Mouse (Mus musculus) lung, postnatal 36 days (tissue): Measurements from ENCODE around the gene Fancl.
A peak's percentile ranks its signal among the peaks of the same experiment; 100 is the strongest.
"Not testable (repeated sequence)": the region's sequence is repeated elsewhere in the genome, so short reads cannot be mapped to it uniquely, and the experiment has no call there.

Experiments used
- DNase-seq: peaks from one replicate; pipeline ENCODE4 v3.0.0; 2022; ENCODE audit warnings: mixed read lengths

Fancl gene

GRCm38 (mm10) chr11:26385971-26386370 lies at the start of gene Fancl:
Fancl (plus strand) TSS chr11:26386135.
- DNase-seq, result no peak

GRCm38 (mm10) chr11:26336848-26337247 lies 49.1 kb upstream of the Fancl start:
- DNase-seq, result no peak

GRCm38 (mm10) chr11:26370176-26370575 lies 15.8 kb upstream of the Fancl start:
- not testable (repeated sequence) for DNase-seq

- not testable (repeated sequence) for DNase-seq
Measured at GRCm38 (mm10) chr11:26371980-26372379, 14.0 kb upstream of the Fancl start.

- no peak for DNase-seq
Measured at GRCm38 (mm10) chr11:26374132-26374531, 11.8 kb upstream of the Fancl start.

- DNase-seq, result no peak
Measured at GRCm38 (mm10) chr11:26378074-26378473, 7.9 kb upstream of the Fancl start.

- DNase-seq, result no peak
Measured at GRCm38 (mm10) chr11:26381499-26381898, 4.4 kb upstream of the Fancl start.

GRCm38 (mm10) chr11:26386678-26387077 lies 743 bp downstream of the Fancl start:
- no peak for DNase-seq

GRCm38 (mm10) chr11:26387087-26387611 lies 1.2 kb downstream of the Fancl start:
- DNase-seq, result peak; percentile 93

- no peak for DNase-seq
Measured at GRCm38 (mm10) chr11:26395561-26395960, 9.6 kb downstream of the Fancl start.

GRCm38 (mm10) chr11:26412972-26413371 lies 27.0 kb downstream of the Fancl start:
- DNase-seq, result no peak

- no peak for DNase-seq
Measured at GRCm38 (mm10) chr11:26421472-26421871, 35.5 kb downstream of the Fancl start.

- DNase-seq, result no peak
Measured at GRCm38 (mm10) chr11:26434229-26434628, 48.3 kb downstream of the Fancl start.

GRCm38 (mm10) chr11:26437818-26438217 lies 51.9 kb downstream of the Fancl start:
- DNase-seq, result no peak

GRCm38 (mm10) chr11:26441121-26441520 lies 55.2 kb downstream of the Fancl start:
- DNase-seq, result no peak

- no peak for DNase-seq
Measured at GRCm38 (mm10) chr11:26444374-26444773, 58.4 kb downstream of the Fancl start.

GRCm38 (mm10) chr11:26449789-26450188 lies 63.9 kb downstream of the Fancl start:
- no peak for DNase-seq

- no peak for DNase-seq
Measured at GRCm38 (mm10) chr11:26450636-26451035, 64.7 kb downstream of the Fancl start.

GRCm38 (mm10) chr11:26451228-26451627 lies 65.3 kb downstream of the Fancl start:
- no peak for DNase-seq

GRCm38 (mm10) chr11:26452693-26453092 lies 66.8 kb downstream of the Fancl start:
- peak; percentile 4 for DNase-seq

- no peak for DNase-seq
Measured at GRCm38 (mm10) chr11:26454081-26454480, 68.1 kb downstream of the Fancl start.

- DNase-seq, result peak; percentile 16
Measured at GRCm38 (mm10) chr11:26477037-26477739, 91.3 kb downstream of the Fancl start.

GRCm38 (mm10) chr11:26481691-26482242 lies 95.8 kb downstream of the Fancl start:
- no peak for DNase-seq

GRCm38 (mm10) chr11:26489761-26490466 lies 104.0 kb downstream of the Fancl start:
- peak; percentile 26 for DNase-seq
